Mouse (Mus musculus): ENCODE measurements around the gene Tas2r113.
"Not testable (repeated sequence)": the region's sequence is repeated elsewhere in the genome, so short reads cannot be mapped to it uniquely, and the experiment has no call there.

The Tas2r113 gene

DNA sequence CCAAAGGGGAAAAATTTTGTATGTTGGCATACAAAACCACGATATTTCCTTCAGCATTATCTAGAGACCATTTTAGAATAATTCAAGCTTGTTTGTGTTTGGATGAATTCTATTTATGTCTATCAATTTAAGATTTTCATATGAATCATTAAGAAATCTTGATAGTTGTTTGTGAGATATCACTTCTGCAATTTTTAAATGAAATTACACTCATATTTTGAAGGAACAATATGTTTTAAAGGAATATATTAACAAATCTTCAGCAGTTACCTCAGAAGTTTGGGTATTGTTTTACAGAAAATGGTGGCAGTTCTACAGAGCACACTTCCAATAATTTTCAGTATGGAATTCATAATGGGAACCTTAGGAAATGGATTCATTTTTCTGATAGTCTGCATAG is at the start of gene Tas2r113:
Gene Tas2r113, plus strand, starts transcription at position 301 of the 400 bp plus-strand sequence.
- no peak for DNase-seq (ENCODE audit: low spot score in 2 of 2)

DNA sequence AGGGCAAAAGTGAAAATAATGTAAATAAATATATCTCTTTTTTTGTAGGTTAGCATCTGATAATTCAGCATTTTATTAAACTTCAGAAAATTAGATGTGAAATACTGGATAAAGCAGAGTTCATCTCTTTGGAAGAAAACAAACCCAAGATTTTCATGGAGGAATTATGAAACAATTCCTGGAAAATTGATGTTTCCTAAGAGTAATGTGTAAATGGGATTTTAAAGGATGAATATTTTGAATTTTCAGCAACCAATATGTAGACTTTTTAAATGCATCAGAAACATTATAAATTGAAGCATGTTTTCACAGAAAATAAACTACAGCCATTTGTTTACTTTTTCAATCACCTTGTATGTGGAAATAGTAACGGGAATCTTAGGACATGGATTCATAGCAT is 46.0 kb upstream of the Tas2r113 start, which contains the start of gene Tas2r123:
Gene Tas2r123, plus strand, starts transcription at position 301 of the 400 bp plus-strand sequence.
- no peak for DNase-seq (ENCODE audit: low spot score in 2 of 2)

DNA sequence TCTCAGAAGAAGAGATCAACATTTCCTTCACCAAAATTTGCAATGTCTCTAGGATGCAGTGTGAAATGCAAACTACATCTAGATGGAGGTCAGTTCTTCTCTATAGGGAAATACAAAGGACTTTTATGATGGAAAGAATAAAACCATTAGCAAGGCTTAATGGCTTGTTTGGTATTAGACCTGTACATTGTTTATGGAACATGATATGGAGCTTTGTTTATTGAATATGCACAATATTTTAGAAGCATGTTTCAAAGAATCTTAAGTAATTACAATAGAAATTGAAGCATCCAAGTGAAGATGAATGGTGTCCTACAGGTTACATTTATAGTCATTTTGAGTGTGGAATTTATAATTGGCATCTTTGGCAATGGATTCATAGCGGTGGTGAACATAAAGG is 37.7 kb upstream of the Tas2r113 start, which contains the start of gene Tas2r116:
Gene Tas2r116, plus strand, starts transcription at position 301 of the 400 bp plus-strand sequence.
- DNase-seq (ENCODE audit: low spot score in 2 of 2), result no peak

DNA sequence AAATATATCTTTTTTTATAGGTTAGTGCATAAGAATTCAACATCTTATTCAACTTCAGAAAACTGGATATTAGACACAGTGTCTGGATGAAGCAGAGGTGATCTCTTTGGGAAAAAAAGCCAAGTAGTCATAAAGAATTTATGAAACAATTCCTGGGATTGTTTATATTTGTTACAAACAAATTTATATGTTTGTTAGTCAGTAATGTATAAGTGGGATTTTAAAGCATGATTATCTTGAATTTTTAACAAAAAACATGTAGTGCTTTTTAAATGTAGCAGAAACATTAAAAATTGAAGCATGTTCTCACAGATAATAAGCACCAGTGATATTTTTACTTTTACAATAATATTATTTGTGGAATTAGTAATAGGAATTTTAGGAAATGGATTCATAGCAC is 25.1 kb upstream of the Tas2r113 start, which contains the start of gene Tas2r110:
Gene Tas2r110, plus strand, starts transcription at position 301 of the 400 bp plus-strand sequence.
- no peak for DNase-seq (ENCODE audit: low spot score in 2 of 2)

DNA sequence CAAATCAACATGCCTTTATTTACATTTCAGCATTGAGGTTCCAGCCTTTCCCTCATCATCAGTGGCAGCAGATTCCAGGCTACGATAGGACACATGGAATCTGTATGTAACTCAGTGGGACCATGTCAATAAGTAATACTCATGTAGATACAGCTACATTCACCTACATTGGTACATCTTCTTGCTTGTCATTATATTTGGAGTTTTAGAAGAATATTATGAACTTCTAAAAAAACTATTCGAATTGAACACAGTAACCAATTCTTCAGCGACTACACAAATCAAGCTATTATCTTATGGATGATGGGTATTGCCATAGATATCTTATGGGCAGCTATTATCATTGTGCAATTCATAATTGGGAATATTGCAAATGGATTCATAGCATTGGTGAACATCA is 16.5 kb downstream of the Tas2r113 start, which contains the start of gene Tas2r125:
Gene Tas2r125, plus strand, starts transcription at position 301 of the 400 bp plus-strand sequence.
- DNase-seq (ENCODE audit: low spot score in 2 of 2), result no peak

DNA sequence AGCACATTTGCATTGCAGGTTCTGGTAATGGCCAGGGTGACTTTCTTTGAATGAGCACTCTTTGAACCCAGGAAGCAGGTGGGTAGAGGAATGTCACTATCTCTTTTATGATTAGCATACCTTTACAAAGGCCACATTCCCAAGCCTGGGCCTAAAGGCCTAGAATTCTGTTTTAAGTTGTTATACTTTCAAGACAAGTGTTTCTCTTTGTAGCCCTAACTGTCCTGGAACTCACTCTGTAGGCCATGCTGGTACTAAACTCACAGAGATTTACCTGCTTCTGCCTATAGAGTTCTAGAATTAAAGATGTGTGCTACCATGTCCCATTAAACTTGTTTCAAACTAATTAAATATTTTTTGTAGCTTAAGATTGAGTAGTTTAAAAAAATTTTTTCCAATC is 48.6 kb downstream of the Tas2r113 start:
- not testable (repeated sequence) for DNase-seq (ENCODE audit: low spot score in 2 of 2)
